Mouse (Mus musculus) bone marrow, adult 2 months (tissue): Measurements from ENCODE around the gene Gm20517.

ENCODE experiments used
- CTCF ChIP-seq: fragments of 200-500 bp; IDR thresholded peaks from 2 replicates; pipeline ENCODE4 v1.5.1; 2011; ENCODE audit warnings: low read length, control low read depth; ENCODE audit not compliant: control insufficient read depth, insufficient read depth
- POLR2A ChIP-seq: fragments of 200-500 bp; IDR thresholded peaks from 2 replicates; pipeline ENCODE4 v1.6.1; 2011; ENCODE audit warnings: low read depth, mild to moderate bottlenecking, control low read depth, low read length, borderline replicate concordance; ENCODE audit not compliant: control insufficient read depth

DNA sequence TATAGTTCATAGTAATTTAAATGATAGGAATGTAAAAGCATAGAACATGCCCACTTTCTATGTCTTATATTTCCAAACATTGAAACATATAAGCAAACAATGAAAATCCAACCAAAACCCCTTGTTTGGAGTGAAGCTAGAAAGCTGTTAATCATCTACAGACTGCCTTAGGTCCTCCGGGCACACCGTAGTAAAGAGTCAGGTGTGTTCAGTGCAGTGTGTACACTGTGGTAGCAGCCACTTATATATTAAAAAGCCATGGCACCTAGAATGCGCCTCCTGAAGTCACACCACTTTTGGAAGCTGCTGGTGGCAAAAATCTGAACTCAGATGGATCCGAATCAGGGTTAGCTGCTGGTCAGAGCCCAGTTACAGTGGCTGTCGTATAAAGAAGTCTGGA, 66.8 kb downstream of the Gm20517 start:
- TF ChIP-seq CTCF (no peak), POLR2A (no peak)
